Mouse (Mus musculus): Measurements from ENCODE around the gene Samd10.
A peak's percentile ranks its signal among the peaks of the same experiment; 100 is the strongest.

Samd10 gene

GRCm38 (mm10) chr2:181577981-181578581 is 20.9 kb downstream of the Samd10 start:
- peak in 1 of 2 experiments; percentile 12 for DNase-seq (ENCODE audit: inconsistent age in 2 of 2, low spot score in 1 of 2)

- no peak for DNase-seq (ENCODE audit: inconsistent age in 2 of 2, low spot score in 1 of 2)
Observed at GRCm38 (mm10) chr2:181577126-181577525, 21.9 kb downstream of the Samd10 start.

GRCm38 (mm10) chr2:181576613-181577012 is 22.4 kb downstream of the Samd10 start:
- DNase-seq (ENCODE audit: inconsistent age in 2 of 2, low spot score in 1 of 2) = no peak

- DNase-seq (ENCODE audit: inconsistent age in 2 of 2, low spot score in 1 of 2) = no peak
Observed at GRCm38 (mm10) chr2:181574921-181575545, 24.0 kb downstream of the Samd10 start.

- DNase-seq (ENCODE audit: inconsistent age in 2 of 2, low spot score in 1 of 2) = no peak
Observed at GRCm38 (mm10) chr2:181573961-181574360, 25.1 kb downstream of the Samd10 start.

GRCm38 (mm10) chr2:181572921-181573920 is 25.8 kb downstream of the Samd10 start:
- peak in 1 of 2 experiments; percentile 3 for DNase-seq (ENCODE audit: inconsistent age in 2 of 2, low spot score in 1 of 2)

- DNase-seq (ENCODE audit: inconsistent age in 2 of 2, low spot score in 1 of 2) = no peak
Observed at GRCm38 (mm10) chr2:181571941-181572670, 26.9 kb downstream of the Samd10 start.

- no peak for DNase-seq (ENCODE audit: inconsistent age in 2 of 2, low spot score in 1 of 2)
Observed at GRCm38 (mm10) chr2:181570921-181571595, 28.0 kb downstream of the Samd10 start.

GRCm38 (mm10) chr2:181570375-181570774 is 28.6 kb downstream of the Samd10 start:
- no peak for DNase-seq (ENCODE audit: inconsistent age in 2 of 2, low spot score in 1 of 2)

GRCm38 (mm10) chr2:181569856-181570255 is 29.2 kb downstream of the Samd10 start:
- no peak for DNase-seq (ENCODE audit: inconsistent age in 2 of 2, low spot score in 1 of 2)

GRCm38 (mm10) chr2:181568272-181569008 is 30.6 kb downstream of the Samd10 start:
- peak in 1 of 2 experiments; percentile 84 for DNase-seq (ENCODE audit: inconsistent age in 2 of 2, low spot score in 1 of 2)

GRCm38 (mm10) chr2:181567338-181567737 is 31.7 kb downstream of the Samd10 start:
- DNase-seq (ENCODE audit: inconsistent age in 2 of 2, low spot score in 1 of 2) = no peak

GRCm38 (mm10) chr2:181553772-181554171 is 45.2 kb downstream of the Samd10 start:
- no peak for DNase-seq (ENCODE audit: inconsistent age in 2 of 2, low spot score in 1 of 2)

- DNase-seq (ENCODE audit: inconsistent age in 2 of 2, low spot score in 1 of 2) = no peak
Observed at GRCm38 (mm10) chr2:181550233-181550632, 48.8 kb downstream of the Samd10 start.

- no peak for DNase-seq (ENCODE audit: inconsistent age in 2 of 2, low spot score in 1 of 2)
Observed at GRCm38 (mm10) chr2:181548682-181549081, 50.3 kb downstream of the Samd10 start.

GRCm38 (mm10) chr2:181548227-181548626 is 50.8 kb downstream of the Samd10 start:
- no peak for DNase-seq (ENCODE audit: inconsistent age in 2 of 2, low spot score in 1 of 2)

- no peak for DNase-seq (ENCODE audit: inconsistent age in 2 of 2, low spot score in 1 of 2)
Observed at GRCm38 (mm10) chr2:181546142-181546541, 52.9 kb downstream of the Samd10 start.

All from adrenal gland, adult (tissue).